Mouse (Mus musculus): Measurements from ENCODE around the gene Gm20498. TPM values are rescaled to one million over a fixed set of nuclear protein-coding genes. Genes with fewer than 3 reads are reported as not detected.
A peak's percentile ranks its signal among the peaks of the same experiment; 100 is the strongest.
"Not testable (repeated sequence)": the region's sequence is repeated elsewhere in the genome, so short reads cannot be mapped to it uniquely, and the experiment has no call there.

Gm20498 gene
- polyA plus RNA-seq, 1 experiment: 26.8 TPM

GRCm38 (mm10) chr12:81408966-81409365 is 123.7 kb downstream of the Gm20498 start:
- no peaks in the 10 kb centered on the region for H3K4me1 ChIP-seq (ENCODE audit: control insufficient read depth, insufficient read depth, low read length)
- H3K9me3 ChIP-seq (replicated peaks; ENCODE audit: control insufficient read depth, insufficient read depth, low read length, poor library complexity, severe bottlenecking): no peaks in the 10 kb centered on the region
- no peak overlapping the region for H3K9ac ChIP-seq (ENCODE audit: low read depth, poor library complexity, severe bottlenecking)
- H3K4me3 ChIP-seq (ENCODE audit: low read depth, low read length): no peak overlapping the region
- no peak overlapping the region for H3K27ac ChIP-seq (ENCODE audit: insufficient read depth, low read length)
- TF ChIP-seq EP300 (IDR thresholded peaks at IDR 0.05; ENCODE audit: insufficient read depth, low read depth, low read length) (no peak), POLR2A (IDR thresholded peaks at IDR 0.05; ENCODE audit: insufficient read depth, low read length) (no peak), CTCF (IDR thresholded peaks at IDR 0.05; ENCODE audit: low read depth, low read length) (no peak)
- H3K27me3 ChIP-seq (ENCODE audit: control insufficient read depth, insufficient read depth, low read length, poor library complexity, severe bottlenecking): no peaks in the 10 kb centered on the region
- H3K36me3 ChIP-seq (ENCODE audit: control insufficient read depth, insufficient read depth, low read length, poor library complexity, severe bottlenecking): no peaks in the 10 kb centered on the region

DNA sequence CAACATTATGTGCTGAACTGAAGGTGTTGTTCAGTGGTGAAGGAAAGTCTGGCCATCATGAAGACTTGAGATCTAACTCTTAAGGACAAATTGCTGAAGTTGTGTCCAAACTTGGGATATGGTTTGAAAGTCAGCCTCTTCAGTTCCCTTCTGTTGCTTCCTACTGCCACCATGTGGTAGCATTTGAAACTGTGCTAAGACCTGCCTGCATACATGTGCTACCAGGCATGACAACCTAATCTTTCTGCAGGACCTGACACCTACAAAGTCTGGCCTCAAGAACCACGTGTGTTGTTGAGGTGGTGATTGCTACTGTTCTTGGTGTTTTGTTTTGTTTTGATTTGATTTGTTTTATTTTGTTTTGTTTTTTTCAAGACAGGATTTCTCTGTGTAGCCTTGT is 130.5 kb downstream of the Gm20498 start:
- TF ChIP-seq POLR2A (IDR thresholded peaks at IDR 0.05; ENCODE audit: insufficient read depth, low read length) (no peak), CTCF (IDR thresholded peaks at IDR 0.05; ENCODE audit: low read depth, low read length) (no peak), EP300 (IDR thresholded peaks at IDR 0.05; ENCODE audit: insufficient read depth, low read depth, low read length) (no peak)
- no peak overlapping the region for H3K9ac ChIP-seq (ENCODE audit: low read depth, poor library complexity, severe bottlenecking)
- H3K4me1 ChIP-seq (ENCODE audit: control insufficient read depth, insufficient read depth, low read length): no peaks in the 10 kb centered on the region

GRCm38 (mm10) chr12:81379364-81379763 is 153.3 kb downstream of the Gm20498 start, which contains the start of gene Gm4787:
Gene Gm4787, minus strand, starts transcription at chr12:81379464.
- not testable (repeated sequence) for H3K9ac ChIP-seq (ENCODE audit: low read depth, poor library complexity, severe bottlenecking); H3K27me3 ChIP-seq (ENCODE audit: control insufficient read depth, insufficient read depth, low read length, poor library complexity, severe bottlenecking); H3K9me3 ChIP-seq (replicated peaks; ENCODE audit: control insufficient read depth, insufficient read depth, low read length, poor library complexity, severe bottlenecking); H3K4me3 ChIP-seq (ENCODE audit: low read depth, low read length); H3K27ac ChIP-seq (ENCODE audit: insufficient read depth, low read length); H3K4me1 ChIP-seq (ENCODE audit: control insufficient read depth, insufficient read depth, low read length); H3K36me3 ChIP-seq (ENCODE audit: control insufficient read depth, insufficient read depth, low read length, poor library complexity, severe bottlenecking)

More for the DNA sequence above, 130.5 kb downstream of the Gm20498 start:
- H3K4me3 ChIP-seq (ENCODE audit: low read depth, low read length): no peak overlapping the region
- H3K9me3 ChIP-seq (replicated peaks; ENCODE audit: control insufficient read depth, insufficient read depth, low read length, poor library complexity, severe bottlenecking): no peaks in the 10 kb centered on the region
- H3K27ac ChIP-seq (ENCODE audit: insufficient read depth, low read length): no peak overlapping the region
- H3K27me3 ChIP-seq (ENCODE audit: control insufficient read depth, insufficient read depth, low read length, poor library complexity, severe bottlenecking): no peaks in the 10 kb centered on the region
- H3K36me3 ChIP-seq (ENCODE audit: control insufficient read depth, insufficient read depth, low read length, poor library complexity, severe bottlenecking): no peaks in the 10 kb centered on the region

- Histone ChIP-seq H3K4me1 (ENCODE audit: control insufficient read depth, insufficient read depth, low read length) (no peaks in the 10 kb centered on the region), H3K9me3 (replicated peaks; ENCODE audit: control insufficient read depth, insufficient read depth, low read length, poor library complexity, severe bottlenecking) (no peaks in the 10 kb centered on the region), H3K36me3 (ENCODE audit: control insufficient read depth, insufficient read depth, low read length, poor library complexity, severe bottlenecking) (no peaks in the 10 kb centered on the region), H3K27me3 (ENCODE audit: control insufficient read depth, insufficient read depth, low read length, poor library complexity, severe bottlenecking) (peaks cover 3% of the 10 kb centered on the region), H3K27ac (ENCODE audit: insufficient read depth, low read length) (no peak overlapping the region), H3K9ac (ENCODE audit: low read depth, poor library complexity, severe bottlenecking) (no peak overlapping the region), H3K4me3 (ENCODE audit: low read depth, low read length) (no peak overlapping the region)
- TF ChIP-seq CTCF (IDR thresholded peaks at IDR 0.05; ENCODE audit: low read depth, low read length) (no peak), EP300 (IDR thresholded peaks at IDR 0.05; ENCODE audit: insufficient read depth, low read depth, low read length) (no peak), POLR2A (IDR thresholded peaks at IDR 0.05; ENCODE audit: insufficient read depth, low read length) (no peak)
Measured at GRCm38 (mm10) chr12:81333841-81334240, 198.9 kb downstream of the Gm20498 start.

GRCm38 (mm10) chr12:81332875-81333421 is 199.8 kb downstream of the Gm20498 start, which contains the start of gene Slc8a3:
Gene Slc8a3, minus strand, starts transcription at chr12:81333180.
- H3K36me3 ChIP-seq (ENCODE audit: control insufficient read depth, insufficient read depth, low read length, poor library complexity, severe bottlenecking): no peaks in the 10 kb centered on the region
- peak within 1 kb of the TSS; percentile 36 for H3K9ac ChIP-seq (ENCODE audit: low read depth, poor library complexity, severe bottlenecking)
- peaks cover 3% of the 10 kb centered on the region for H3K27me3 ChIP-seq (ENCODE audit: control insufficient read depth, insufficient read depth, low read length, poor library complexity, severe bottlenecking)
- no peaks in the 10 kb centered on the region for H3K4me1 ChIP-seq (ENCODE audit: control insufficient read depth, insufficient read depth, low read length)
- no peaks in the 10 kb centered on the region for H3K9me3 ChIP-seq (replicated peaks; ENCODE audit: control insufficient read depth, insufficient read depth, low read length, poor library complexity, severe bottlenecking)
- TF ChIP-seq EP300 (IDR thresholded peaks at IDR 0.05; ENCODE audit: insufficient read depth, low read depth, low read length) (no peak), POLR2A (IDR thresholded peaks at IDR 0.05; ENCODE audit: insufficient read depth, low read length) (no peak), CTCF (IDR thresholded peaks at IDR 0.05; ENCODE audit: low read depth, low read length) (no peak)
- no peak within 1 kb of the TSS for H3K27ac ChIP-seq (ENCODE audit: insufficient read depth, low read length)
- peak within 1 kb of the TSS; percentile 62 for H3K4me3 ChIP-seq (ENCODE audit: low read depth, low read length)

GRCm38 (mm10) chr12:81331937-81332874 is 200.5 kb downstream of the Gm20498 start:
- no peaks in the 10 kb centered on the region for H3K36me3 ChIP-seq (ENCODE audit: control insufficient read depth, insufficient read depth, low read length, poor library complexity, severe bottlenecking)
- H3K4me3 ChIP-seq (ENCODE audit: low read depth, low read length): peak overlapping the region; percentile 62
- no peaks in the 10 kb centered on the region for H3K4me1 ChIP-seq (ENCODE audit: control insufficient read depth, insufficient read depth, low read length)
- peaks cover 3% of the 10 kb centered on the region for H3K27me3 ChIP-seq (ENCODE audit: control insufficient read depth, insufficient read depth, low read length, poor library complexity, severe bottlenecking)
- no peak for TF ChIP-seq EP300 (IDR thresholded peaks at IDR 0.05; ENCODE audit: insufficient read depth, low read depth, low read length)
- H3K9me3 ChIP-seq (replicated peaks; ENCODE audit: control insufficient read depth, insufficient read depth, low read length, poor library complexity, severe bottlenecking): no peaks in the 10 kb centered on the region
- peak overlapping the region; percentile 36 for H3K9ac ChIP-seq (ENCODE audit: low read depth, poor library complexity, severe bottlenecking)
- H3K27ac ChIP-seq (ENCODE audit: insufficient read depth, low read length): no peak overlapping the region

Measured in ES-Bruce4 (cell line).